Mouse (Mus musculus) kidney, postnatal 14 days (tissue): Measurements from ENCODE around the gene Hoxd9.

Experiments
- DNase-seq: peaks from one replicate; pipeline ENCODE4 v3.0.0; 2022; ENCODE audit warnings: mixed read lengths

The Hoxd9 gene

GRCm38 (mm10) chr2:74669230-74669578 lies 28.3 kb upstream of the Hoxd9 start:
- DNase-seq, result no peak

GRCm38 (mm10) chr2:74669650-74670235 lies 27.8 kb upstream of the Hoxd9 start:
- DNase-seq, result no peak

GRCm38 (mm10) chr2:74670632-74671188 lies 26.8 kb upstream of the Hoxd9 start:
- DNase-seq, result no peak

- no peak for DNase-seq
Observed at GRCm38 (mm10) chr2:74671847-74672246, 25.7 kb upstream of the Hoxd9 start.

- peak; percentile 79 for DNase-seq
Observed at GRCm38 (mm10) chr2:74672481-74673362, 24.8 kb upstream of the Hoxd9 start.

GRCm38 (mm10) chr2:74673835-74674425 lies 23.6 kb upstream of the Hoxd9 start:
- DNase-seq, result no peak

- DNase-seq, result no peak
Observed at GRCm38 (mm10) chr2:74674881-74675665, 22.5 kb upstream of the Hoxd9 start, which contains the start of gene Hoxd12. Gene Hoxd12, plus strand, starts transcription at chr2:74675013.

- no peak for DNase-seq
Observed at GRCm38 (mm10) chr2:74675666-74676282, 21.8 kb upstream of the Hoxd9 start.

GRCm38 (mm10) chr2:74676376-74677052 lies 21.0 kb upstream of the Hoxd9 start:
- DNase-seq, result no peak

GRCm38 (mm10) chr2:74677106-74677505 lies 20.4 kb upstream of the Hoxd9 start:
- no peak for DNase-seq

- DNase-seq, result no peak
Observed at GRCm38 (mm10) chr2:74678891-74679595, 18.5 kb upstream of the Hoxd9 start, which contains the start of gene Hoxd11. Gene Hoxd11, plus strand, starts transcription at chr2:74679557.

GRCm38 (mm10) chr2:74679596-74679971 lies 17.9 kb upstream of the Hoxd9 start:
- peak; percentile 45 for DNase-seq

- peak; percentile 24 for DNase-seq
Observed at GRCm38 (mm10) chr2:74679980-74680379, 17.5 kb upstream of the Hoxd9 start.

GRCm38 (mm10) chr2:74680561-74681398 lies 16.7 kb upstream of the Hoxd9 start:
- peak; percentile 40 for DNase-seq

- peak; percentile 64 for DNase-seq
Observed at GRCm38 (mm10) chr2:74681594-74682531, 15.7 kb upstream of the Hoxd9 start.

- DNase-seq, result peak; percentile 33
Observed at GRCm38 (mm10) chr2:74682796-74683195, 14.7 kb upstream of the Hoxd9 start.

- peak; percentile 63 for DNase-seq
Observed at GRCm38 (mm10) chr2:74683471-74683951, 14.0 kb upstream of the Hoxd9 start.

- DNase-seq, result no peak
Observed at GRCm38 (mm10) chr2:74684106-74684505, 13.4 kb upstream of the Hoxd9 start.
